Mouse (Mus musculus): Measurements from ENCODE around the gene Itk. TPM values are rescaled to one million over a fixed set of nuclear protein-coding genes. Genes with fewer than 3 reads are reported as not detected.
"Not testable (repeated sequence)": the region's sequence is repeated elsewhere in the genome, so short reads cannot be mapped to it uniquely, and the experiment has no call there.

The Itk gene
- polyA plus RNA-seq, 1 experiment from 2014 or later: 0.05 TPM

DNA sequence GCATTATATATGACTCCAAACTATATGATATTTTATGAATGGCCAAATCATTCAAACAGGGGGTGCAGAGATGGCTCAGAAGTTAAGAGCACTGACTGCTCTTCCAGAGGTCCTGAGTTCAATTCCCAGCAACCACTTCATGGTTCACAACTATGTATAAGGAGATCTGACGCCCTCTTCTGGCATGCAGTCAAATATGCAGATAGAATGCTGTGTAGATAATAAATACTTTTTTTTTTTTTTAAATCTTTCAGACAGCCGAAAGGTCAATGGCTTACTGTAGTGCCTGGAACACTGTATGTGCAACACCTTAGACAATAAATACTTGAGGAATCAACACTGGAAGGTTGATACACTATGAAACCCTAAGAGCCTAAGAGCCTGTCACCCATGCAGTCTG lies 40.8 kb upstream of the Itk start:
- H3K36me3 ChIP-seq (ENCODE audit: control insufficient read depth, insufficient read depth, low read length): no peaks in the 10 kb centered on the region
- H3K27ac ChIP-seq (replicated peaks): no peak overlapping the region
- H3K9ac ChIP-seq (ENCODE audit: low read length): no peak overlapping the region
- H3K9me3 ChIP-seq (ENCODE audit: control insufficient read depth, low read length): no peaks in the 10 kb centered on the region
- no peak overlapping the region for H3K4me3 ChIP-seq (ENCODE audit: low read depth, low read length)
- DNase-seq (ENCODE audit: low spot score) (no peak), ATAC-seq (ENCODE audit: low FRiP score, low TSS enrichment) (no peak)
- no peaks in the 10 kb centered on the region for H3K4me1 ChIP-seq (replicated peaks; ENCODE audit: control insufficient read depth, insufficient read depth)
- H3K27me3 ChIP-seq (ENCODE audit: control insufficient read depth, insufficient read depth, low read length): no peaks in the 10 kb centered on the region
- TF ChIP-seq EP300 (optimal IDR thresholded peaks at IDR 0.05) (no peak), CTCF (IDR thresholded peaks at IDR 0.05; ENCODE audit: low read depth) (no peak)
- 77% methylated on average over 2 of the region's 2 CpGs for WGBS
- no peak overlapping the region for H3K4me2 ChIP-seq (replicated peaks; ENCODE audit: low read depth)

DNA sequence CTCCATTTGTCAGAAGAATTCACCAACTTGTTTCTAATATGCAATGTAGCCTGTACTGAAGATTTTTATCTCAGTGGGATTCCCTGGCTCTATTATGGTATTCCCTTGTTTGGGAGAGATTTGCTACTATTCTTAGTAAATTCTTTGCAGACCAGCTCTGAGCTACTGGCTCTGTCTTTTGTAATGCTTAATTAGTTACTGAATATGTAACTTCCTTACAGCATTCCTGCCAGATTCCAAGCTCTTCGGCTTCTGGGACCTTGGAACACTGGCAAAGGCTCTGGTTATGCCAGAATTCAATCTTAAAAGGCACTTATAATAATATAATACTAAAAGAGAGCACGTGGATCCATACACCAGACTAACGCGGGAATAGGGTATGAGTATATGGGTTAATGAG lies 38.8 kb upstream of the Itk start:
- H3K27me3 ChIP-seq (ENCODE audit: control insufficient read depth, insufficient read depth, low read length); H3K4me2 ChIP-seq (replicated peaks; ENCODE audit: low read depth); H3K9ac ChIP-seq (ENCODE audit: low read length); DNase-seq (ENCODE audit: low spot score); H3K9me3 ChIP-seq (ENCODE audit: control insufficient read depth, low read length); H3K4me3 ChIP-seq (ENCODE audit: low read depth, low read length); H3K36me3 ChIP-seq (ENCODE audit: control insufficient read depth, insufficient read depth, low read length); H3K27ac ChIP-seq (replicated peaks); H3K4me1 ChIP-seq (replicated peaks; ENCODE audit: control insufficient read depth, insufficient read depth); ATAC-seq (ENCODE audit: low FRiP score, low TSS enrichment): not testable (repeated sequence)
- WGBS: 52% methylated on average over 4 of the region's 4 CpGs

DNA sequence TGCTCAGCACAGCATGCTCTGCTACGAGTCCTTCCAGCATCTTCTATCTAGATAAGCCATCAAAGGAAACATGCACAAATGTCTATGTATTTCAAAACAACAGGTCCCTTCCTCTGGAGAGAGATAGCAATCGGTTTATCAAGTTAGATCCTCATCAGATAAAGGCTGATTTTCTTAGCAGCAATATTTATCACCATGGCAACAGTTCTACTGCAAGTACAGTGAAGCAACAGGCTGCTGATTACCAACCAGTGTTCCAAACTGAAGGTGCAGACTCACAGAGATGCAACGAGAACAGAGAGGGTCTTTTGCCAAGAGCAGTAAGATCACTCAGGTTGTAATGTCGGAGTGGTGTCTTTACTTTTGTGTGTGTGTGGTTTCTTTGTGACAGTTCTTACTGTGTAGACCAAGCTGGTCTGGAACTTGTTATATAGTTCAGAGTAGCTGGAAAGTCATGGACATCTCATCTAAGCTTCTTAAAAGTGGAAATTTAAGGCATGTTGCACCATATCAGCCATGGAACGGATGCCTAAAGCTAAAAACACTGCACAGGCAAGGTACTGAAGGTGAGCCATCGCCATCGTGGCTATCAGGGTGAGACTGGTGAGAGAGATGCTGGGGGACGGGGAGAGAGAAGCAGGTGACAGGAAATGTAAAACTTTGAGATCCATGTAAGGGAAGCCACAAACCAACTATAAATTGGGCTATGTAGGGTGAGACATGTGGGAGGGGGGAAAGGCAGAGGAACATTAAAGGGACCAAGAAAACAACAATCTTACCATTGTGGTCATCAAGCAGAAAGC lies 32.0 kb upstream of the Itk start:
- Histone ChIP-seq H3K27ac (replicated peaks) (no peak overlapping the region), H3K4me2 (replicated peaks; ENCODE audit: low read depth) (no peak overlapping the region), H3K36me3 (ENCODE audit: control insufficient read depth, insufficient read depth, low read length) (no peaks in the 10 kb centered on the region), H3K4me3 (ENCODE audit: low read depth, low read length) (no peak overlapping the region), H3K9ac (ENCODE audit: low read length) (no peak overlapping the region), H3K4me1 (replicated peaks; ENCODE audit: control insufficient read depth, insufficient read depth) (no peaks in the 10 kb centered on the region), H3K27me3 (ENCODE audit: control insufficient read depth, insufficient read depth, low read length) (no peaks in the 10 kb centered on the region), H3K9me3 (ENCODE audit: control insufficient read depth, low read length) (no peaks in the 10 kb centered on the region)
- WGBS: 74% methylated on average over 8 of the region's 8 CpGs
- DNase-seq (ENCODE audit: low spot score) (no peak), ATAC-seq (ENCODE audit: low FRiP score, low TSS enrichment) (no peak)
- TF ChIP-seq EP300 (optimal IDR thresholded peaks at IDR 0.05): no peak

DNA sequence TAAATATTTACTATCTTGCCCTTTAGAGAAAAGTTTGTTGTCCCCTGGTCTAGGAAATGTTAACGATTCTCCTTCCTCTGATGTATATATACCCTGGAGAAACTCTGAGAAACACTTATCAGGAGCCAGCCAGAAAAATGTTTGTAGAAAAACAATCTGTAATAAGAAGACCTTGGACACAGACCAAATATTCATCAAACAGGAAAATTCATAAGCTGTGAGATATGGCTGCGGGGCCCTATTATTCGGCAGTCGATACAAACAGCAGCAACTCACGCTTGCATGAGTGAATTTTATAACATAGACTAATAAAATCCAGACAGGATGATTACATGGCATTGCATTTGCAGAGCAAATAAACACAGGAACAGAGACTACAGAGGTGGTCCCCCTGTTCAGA lies 29.5 kb upstream of the Itk start:
- TF ChIP-seq EP300 (optimal IDR thresholded peaks at IDR 0.05): no peak
- no peak for TF ChIP-seq CTCF (IDR thresholded peaks at IDR 0.05; ENCODE audit: low read depth)
- Histone ChIP-seq H3K9me3 (ENCODE audit: control insufficient read depth, low read length) (no peaks in the 10 kb centered on the region), H3K4me2 (replicated peaks; ENCODE audit: low read depth) (no peak overlapping the region), H3K9ac (ENCODE audit: low read length) (no peak overlapping the region), H3K27me3 (ENCODE audit: control insufficient read depth, insufficient read depth, low read length) (no peaks in the 10 kb centered on the region), H3K4me1 (replicated peaks; ENCODE audit: control insufficient read depth, insufficient read depth) (no peaks in the 10 kb centered on the region), H3K27ac (replicated peaks) (no peak overlapping the region), H3K36me3 (ENCODE audit: control insufficient read depth, insufficient read depth, low read length) (no peaks in the 10 kb centered on the region), H3K4me3 (ENCODE audit: low read depth, low read length) (no peak overlapping the region)
- ATAC-seq (ENCODE audit: low FRiP score, low TSS enrichment): no peak
- no peak for DNase-seq (ENCODE audit: low spot score)
- WGBS: 55% methylated on average over 5 of the region's 5 CpGs

DNA sequence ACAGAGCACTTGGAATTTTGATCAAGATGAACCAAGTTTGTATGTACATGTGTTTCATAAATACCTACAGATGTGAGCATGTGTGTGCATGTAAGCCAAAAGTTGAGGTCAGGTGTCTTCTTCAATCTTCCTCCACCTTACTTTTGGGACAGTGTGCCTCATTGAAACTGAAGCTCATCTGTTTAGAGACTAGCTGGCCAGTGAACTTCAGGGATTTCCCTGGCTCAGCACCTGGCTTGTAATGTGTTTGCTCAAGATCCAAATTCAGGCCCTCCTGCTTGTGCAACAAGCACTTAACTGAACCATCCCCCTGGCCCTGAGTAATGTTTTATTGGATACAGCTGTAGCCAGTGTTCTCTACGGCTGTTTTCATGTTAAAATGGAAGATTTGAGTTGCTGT lies 29.1 kb upstream of the Itk start:
- no peak overlapping the region for H3K9ac ChIP-seq (ENCODE audit: low read length)
- H3K27me3 ChIP-seq (ENCODE audit: control insufficient read depth, insufficient read depth, low read length): no peaks in the 10 kb centered on the region
- H3K4me1 ChIP-seq (replicated peaks; ENCODE audit: control insufficient read depth, insufficient read depth): no peaks in the 10 kb centered on the region
- H3K36me3 ChIP-seq (ENCODE audit: control insufficient read depth, insufficient read depth, low read length): no peaks in the 10 kb centered on the region
- no peak overlapping the region for H3K4me3 ChIP-seq (ENCODE audit: low read depth, low read length)
- H3K4me2 ChIP-seq (replicated peaks; ENCODE audit: low read depth): no peak overlapping the region
- no peak for TF ChIP-seq EP300 (optimal IDR thresholded peaks at IDR 0.05)
- H3K27ac ChIP-seq (replicated peaks): no peak overlapping the region
- DNase-seq (ENCODE audit: low spot score) (no peak), ATAC-seq (ENCODE audit: low FRiP score, low TSS enrichment) (no peak)
- no peaks in the 10 kb centered on the region for H3K9me3 ChIP-seq (ENCODE audit: control insufficient read depth, low read length)
- WGBS: 45% methylated on average over 1 of the region's 1 CpGs

DNA sequence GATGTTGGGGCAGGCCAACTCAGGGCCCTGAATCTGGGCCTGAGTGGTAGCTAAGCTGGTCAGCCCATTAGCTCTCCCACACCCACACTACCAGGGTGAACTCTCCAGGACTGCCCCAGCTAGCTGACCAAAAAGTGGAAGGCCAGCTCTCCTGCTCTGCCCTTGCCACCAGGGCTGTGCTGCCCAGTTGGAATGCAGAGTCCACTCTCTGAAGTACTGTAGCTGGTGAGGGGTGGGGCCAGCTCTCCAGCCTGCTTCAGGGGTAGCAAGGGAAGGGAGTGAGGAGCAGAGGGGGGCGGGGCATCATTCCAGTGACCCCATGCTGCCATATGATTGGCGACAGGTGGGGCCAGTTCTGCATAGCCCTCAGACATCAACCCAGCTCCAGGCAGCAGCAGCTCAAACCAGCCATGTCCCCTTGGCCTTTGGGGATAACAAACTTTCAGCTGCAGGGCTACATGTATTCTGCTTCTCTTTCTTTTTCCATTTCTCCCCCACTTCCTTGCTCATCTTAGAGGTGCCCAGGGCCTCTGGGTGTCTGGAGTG lies 20.8 kb upstream of the Itk start:
- 43% methylated on average over 1 of the region's 2 CpGs for WGBS
- no peak for ATAC-seq (ENCODE audit: low FRiP score, low TSS enrichment)
- no peak overlapping the region for H3K4me2 ChIP-seq (replicated peaks; ENCODE audit: low read depth)
- H3K9ac ChIP-seq (ENCODE audit: low read length): no peak overlapping the region
- DNase-seq (ENCODE audit: low spot score): no peak
- TF ChIP-seq EP300 (optimal IDR thresholded peaks at IDR 0.05) (no peak), CTCF (IDR thresholded peaks at IDR 0.05; ENCODE audit: low read depth) (no peak)
- H3K36me3 ChIP-seq (ENCODE audit: control insufficient read depth, insufficient read depth, low read length): no peaks in the 10 kb centered on the region
- H3K27me3 ChIP-seq (ENCODE audit: control insufficient read depth, insufficient read depth, low read length): no peaks in the 10 kb centered on the region
- H3K27ac ChIP-seq (replicated peaks): no peak overlapping the region
- no peaks in the 10 kb centered on the region for H3K4me1 ChIP-seq (replicated peaks; ENCODE audit: control insufficient read depth, insufficient read depth)
- no peaks in the 10 kb centered on the region for H3K9me3 ChIP-seq (ENCODE audit: control insufficient read depth, low read length)
- H3K4me3 ChIP-seq (ENCODE audit: low read depth, low read length): no peak overlapping the region

Measured in stomach, postnatal 0 days (tissue).